Mouse (Mus musculus): ENCODE data around the gene Gpr35. TPM values are rescaled to one million over a fixed set of nuclear protein-coding genes. Genes with fewer than 3 reads are reported as not detected.
A peak's percentile ranks its signal among the peaks of the same experiment; 100 is the strongest.

The Gpr35 gene
- polyA plus RNA-seq, 1 experiment from 2014 or later, result 7.7 TPM

GRCm38 (mm10) chr1:92911721-92912138 is 38.9 kb upstream of the Gpr35 start:
- no peaks in the 10 kb centered on the region for H3K27me3 ChIP-seq (replicated peaks)
- peak overlapping the region; percentile 93 for H3K27ac ChIP-seq
- H3K9ac ChIP-seq, result peak overlapping the region; percentile 62; the same call in 1 of the 2 replicates
- H3K4me2 ChIP-seq, result peak overlapping the region; percentile 87
- ATAC-seq (ENCODE audit: insufficient read depth, low FRiP score, low read depth), result no peak
- H3K9me3 ChIP-seq, result no peaks in the 10 kb centered on the region
- peaks cover 27% of the 10 kb centered on the region for H3K4me1 ChIP-seq
- peak overlapping the region; percentile 68 for H3K4me3 ChIP-seq (replicated peaks)
- 43% methylated on average over 8 of the region's 8 CpGs for WGBS
- peaks cover 23% of the 10 kb centered on the region for H3K36me3 ChIP-seq

GRCm38 (mm10) chr1:92912286-92912685 is 38.4 kb upstream of the Gpr35 start:
- H3K4me3 ChIP-seq (replicated peaks), result peak overlapping the region; percentile 68
- H3K36me3 ChIP-seq, result peaks cover 28% of the 10 kb centered on the region
- no peak for ATAC-seq (ENCODE audit: insufficient read depth, low FRiP score, low read depth)
- whole genome bisulfite sequencing, result 56% methylated on average over 1 of the region's 1 CpGs
- peaks cover 27% of the 10 kb centered on the region for H3K4me1 ChIP-seq
- no peaks in the 10 kb centered on the region for H3K9me3 ChIP-seq
- H3K9ac ChIP-seq, result no peak overlapping the region
- H3K27me3 ChIP-seq (replicated peaks), result no peaks in the 10 kb centered on the region
- peak overlapping the region; percentile 87 for H3K4me2 ChIP-seq
- peak overlapping the region; percentile 93; the same call in 1 of the 2 replicates for H3K27ac ChIP-seq

GRCm38 (mm10) chr1:92914239-92914638 is 36.4 kb upstream of the Gpr35 start:
- ATAC-seq (ENCODE audit: insufficient read depth, low FRiP score, low read depth), result no peak
- H3K9me3 ChIP-seq, result no peaks in the 10 kb centered on the region
- no peaks in the 10 kb centered on the region for H3K27me3 ChIP-seq (replicated peaks)
- H3K36me3 ChIP-seq, result peaks cover 46% of the 10 kb centered on the region
- no peak overlapping the region for H3K4me2 ChIP-seq
- peaks cover 22% of the 10 kb centered on the region for H3K4me1 ChIP-seq
- WGBS, result 75% methylated on average over 4 of the region's 4 CpGs
- no peak overlapping the region for H3K4me3 ChIP-seq (replicated peaks)
- H3K9ac ChIP-seq, result no peak overlapping the region
- H3K27ac ChIP-seq, result no peak overlapping the region

- Histone ChIP-seq H3K27me3 (replicated peaks) (no peaks in the 10 kb centered on the region), H3K4me3 (replicated peaks) (no peak overlapping the region), H3K9ac (no peak overlapping the region), H3K27ac (no peak overlapping the region), H3K9me3 (no peaks in the 10 kb centered on the region), H3K4me1 (peaks cover 17% of the 10 kb centered on the region), H3K36me3 (peaks cover 53% of the 10 kb centered on the region), H3K4me2 (no peak overlapping the region)
- ATAC-seq (ENCODE audit: insufficient read depth, low FRiP score, low read depth), result no peak
- 93% methylated on average over 11 of the region's 11 CpGs for WGBS
These were observed 35.7 kb upstream of the Gpr35 start for GRCm38 (mm10) chr1:92914993-92915392.

- H3K36me3 ChIP-seq, result peaks cover 62% of the 10 kb centered on the region
- ATAC-seq (ENCODE audit: insufficient read depth, low FRiP score, low read depth), result no peak
These were observed 33.9 kb upstream of the Gpr35 start for GRCm38 (mm10) chr1:92916725-92917124.

GRCm38 (mm10) chr1:92919151-92919550 is 31.5 kb upstream of the Gpr35 start:
- 94% methylated on average over 11 of the region's 11 CpGs for WGBS
- peaks cover 58% of the 10 kb centered on the region for H3K36me3 ChIP-seq

More at GRCm38 (mm10) chr1:92916725-92917124, 33.9 kb upstream of the Gpr35 start:
- no peak overlapping the region for H3K9ac ChIP-seq
- H3K4me2 ChIP-seq, result no peak overlapping the region
- no peak overlapping the region for H3K27ac ChIP-seq
- no peaks in the 10 kb centered on the region for H3K9me3 ChIP-seq
- WGBS, result 92% methylated on average over 9 of the region's 9 CpGs
- H3K4me3 ChIP-seq (replicated peaks), result no peak overlapping the region
- H3K27me3 ChIP-seq (replicated peaks), result no peaks in the 10 kb centered on the region
- peaks cover 11% of the 10 kb centered on the region for H3K4me1 ChIP-seq

GRCm38 (mm10) chr1:92919775-92920174 is 30.9 kb upstream of the Gpr35 start:
- H3K27me3 ChIP-seq (replicated peaks), result no peaks in the 10 kb centered on the region
- 82% methylated on average over 12 of the region's 12 CpGs for WGBS
- no peak overlapping the region for H3K4me2 ChIP-seq
- ATAC-seq (ENCODE audit: insufficient read depth, low FRiP score, low read depth), result no peak
- H3K9ac ChIP-seq, result no peak overlapping the region
- no peaks in the 10 kb centered on the region for H3K9me3 ChIP-seq
- no peak overlapping the region for H3K4me3 ChIP-seq (replicated peaks)
- H3K36me3 ChIP-seq, result peaks cover 56% of the 10 kb centered on the region
- H3K27ac ChIP-seq, result no peak overlapping the region
- no peaks in the 10 kb centered on the region for H3K4me1 ChIP-seq

More at GRCm38 (mm10) chr1:92919151-92919550, 31.5 kb upstream of the Gpr35 start:
- Histone ChIP-seq H3K9ac (no peak overlapping the region), H3K27ac (no peak overlapping the region), H3K27me3 (replicated peaks) (no peaks in the 10 kb centered on the region), H3K4me3 (replicated peaks) (no peak overlapping the region), H3K4me2 (no peak overlapping the region), H3K4me1 (no peaks in the 10 kb centered on the region), H3K9me3 (no peaks in the 10 kb centered on the region)
- no peak for ATAC-seq (ENCODE audit: insufficient read depth, low FRiP score, low read depth)

GRCm38 (mm10) chr1:92920474-92921200 is 30.0 kb upstream of the Gpr35 start:
- ATAC-seq (ENCODE audit: insufficient read depth, low FRiP score, low read depth), result peak; percentile 24
- Histone ChIP-seq H3K27ac (0 out of 2 replicates have a peak overlapping the region, but pooled peaks have one; percentile 5), H3K27me3 (replicated peaks) (no peaks in the 10 kb centered on the region)

GRCm38 (mm10) chr1:92921496-92921895 is 29.2 kb upstream of the Gpr35 start:
- 83% methylated on average over 4 of the region's 4 CpGs for WGBS
- Histone ChIP-seq H3K27ac (no peak overlapping the region), H3K4me3 (replicated peaks) (no peak overlapping the region), H3K27me3 (replicated peaks) (no peaks in the 10 kb centered on the region), H3K36me3 (peaks cover 41% of the 10 kb centered on the region), H3K9me3 (no peaks in the 10 kb centered on the region), H3K4me2 (no peak overlapping the region), H3K9ac (no peak overlapping the region), H3K4me1 (no peaks in the 10 kb centered on the region)
- no peak for ATAC-seq (ENCODE audit: insufficient read depth, low FRiP score, low read depth)

More at GRCm38 (mm10) chr1:92920474-92921200, 30.0 kb upstream of the Gpr35 start:
- Histone ChIP-seq H3K9me3 (no peaks in the 10 kb centered on the region), H3K4me1 (no peaks in the 10 kb centered on the region), H3K4me3 (replicated peaks) (no peak overlapping the region), H3K9ac (no peak overlapping the region), H3K4me2 (no peak overlapping the region), H3K36me3 (peaks cover 50% of the 10 kb centered on the region)
- WGBS, result 71% methylated on average over 7 of the region's 7 CpGs

- Histone ChIP-seq H3K27me3 (replicated peaks) (0 out of 2 replicates have a peak, but pooled peaks cover 4% of the 10 kb centered on the region), H3K4me3 (replicated peaks) (no peak overlapping the region), H3K4me1 (peaks cover 5% of the 10 kb centered on the region; the same call in 1 of the 2 replicates), H3K4me2 (no peak overlapping the region), H3K27ac (no peak overlapping the region), H3K9ac (no peak overlapping the region), H3K9me3 (no peaks in the 10 kb centered on the region), H3K36me3 (no peaks in the 10 kb centered on the region)
- no peak for ATAC-seq (ENCODE audit: insufficient read depth, low FRiP score, low read depth)
- WGBS, result 34% methylated on average over 1 of the region's 1 CpGs
These were observed 20.4 kb upstream of the Gpr35 start for GRCm38 (mm10) chr1:92930171-92930706.

- H3K9ac ChIP-seq, result peak overlapping the region; percentile 30; the same call in 1 of the 2 replicates
- H3K4me1 ChIP-seq, result peaks cover 20% of the 10 kb centered on the region
- no peaks in the 10 kb centered on the region for H3K9me3 ChIP-seq
- peak overlapping the region; percentile 81 for H3K4me2 ChIP-seq
- 0 out of 2 replicates have a peak, but pooled peaks cover 4% of the 10 kb centered on the region for H3K27me3 ChIP-seq (replicated peaks)
- no peaks in the 10 kb centered on the region for H3K36me3 ChIP-seq
- no peak for ATAC-seq (ENCODE audit: insufficient read depth, low FRiP score, low read depth)
- peak overlapping the region; percentile 98 for H3K27ac ChIP-seq
- WGBS, result 69% methylated on average over 4 of the region's 4 CpGs
- H3K4me3 ChIP-seq (replicated peaks), result peak overlapping the region; percentile 80
These were observed 17.1 kb upstream of the Gpr35 start for GRCm38 (mm10) chr1:92933611-92934010.

- peak; percentile 99 for ATAC-seq (ENCODE audit: insufficient read depth, low FRiP score, low read depth)
- under 1% methylated on average over 45 of the region's 45 CpGs for WGBS
- H3K27ac ChIP-seq, result peak within 1 kb of the TSS; percentile 98
These were observed 16.4 kb upstream of the Gpr35 start, which contains the start of gene Capn10 for GRCm38 (mm10) chr1:92934182-92934827. TSS of gene Capn10 (plus strand) at chr1:92934376.

More at GRCm38 (mm10) chr1:92934182-92934827, 16.4 kb upstream of the Gpr35 start, which contains the start of gene Capn10:
- Histone ChIP-seq H3K27me3 (replicated peaks) (no peaks in the 10 kb centered on the region), H3K9ac (peak within 1 kb of the TSS; percentile 33), H3K4me3 (replicated peaks) (peak within 1 kb of the TSS; percentile 80), H3K9me3 (no peaks in the 10 kb centered on the region), H3K4me1 (peaks cover 20% of the 10 kb centered on the region), H3K36me3 (peaks cover 4% of the 10 kb centered on the region; the same call in 1 of the 2 replicates), H3K4me2 (peak within 1 kb of the TSS; percentile 81)
